Mouse (Mus musculus) E14TG2a.4 (cell line): ENCODE results near the gene Sidt2.

Experiments
- H3K27me3 ChIP-seq: 2 replicates; pipeline ENCODE4 v1.6.1; 2014; ENCODE audit warnings: low read length, control low read depth; ENCODE audit not compliant: insufficient read depth
- H3K36me3 ChIP-seq: 2 replicates; pipeline ENCODE4 v1.6.1; 2014; ENCODE audit warnings: low read length, control low read depth; ENCODE audit not compliant: insufficient read depth
- H3K4me1 ChIP-seq: replicated peaks from 2 replicates; pipeline ENCODE4 v1.6.1; 2014; ENCODE audit warnings: low read depth, low read length, control low read depth
- H3K4me3 ChIP-seq: replicated peaks from 2 replicates; pipeline ENCODE4 v1.5.1; 2014; ENCODE audit warnings: mild to moderate bottlenecking, low read length
- H3K9me3 ChIP-seq: 2 replicates; pipeline ENCODE4 v1.6.1; 2014; ENCODE audit warnings: low read length, control low read depth
- CTCF ChIP-seq: conservative IDR thresholded peaks from 2 replicates; pipeline ENCODE4 v1.5.1; 2014; ENCODE audit warnings: low read length
- NANOG ChIP-seq: IDR thresholded peaks from 2 replicates; pipeline ENCODE4 v1.6.1; 2014; ENCODE audit warnings: borderline replicate concordance, low read length, mixed read lengths
- POU5F1 ChIP-seq: IDR thresholded peaks from 2 replicates; pipeline ENCODE4 v1.6.1; 2014; ENCODE audit warnings: low read length, borderline replicate concordance

Sidt2 gene

DNA sequence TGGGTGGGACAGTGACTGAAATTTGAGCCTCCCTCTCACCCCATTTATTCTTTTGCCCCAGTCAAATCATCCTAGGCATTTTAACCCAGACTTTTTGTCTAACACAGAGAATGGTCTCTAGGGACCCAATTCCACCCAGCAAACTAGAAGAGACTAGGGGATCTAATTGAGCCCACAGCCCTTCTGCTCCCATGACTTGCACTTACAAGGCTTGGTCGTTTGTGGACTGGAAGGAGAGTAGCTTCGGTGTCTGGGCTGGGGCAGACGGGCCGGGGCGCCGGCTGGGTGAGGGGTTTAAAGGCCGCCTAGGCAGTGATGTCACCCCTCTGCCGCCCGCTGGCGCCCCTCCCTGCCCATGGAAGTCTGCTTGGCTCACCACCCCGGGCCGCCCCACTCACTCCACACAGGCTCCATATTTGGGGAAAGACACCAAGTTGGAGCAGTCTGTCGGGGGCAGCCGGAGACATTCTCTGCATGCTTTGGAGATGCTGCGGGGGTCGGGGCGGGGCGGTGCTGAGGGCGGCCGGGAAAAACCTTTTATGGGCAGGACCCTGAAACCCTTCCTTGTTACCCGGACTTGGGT lies 19.3 kb downstream of the Sidt2 start, which contains the start of gene Tagln:
Gene Tagln (minus strand): TSS at position 431 of the 583 bp plus-strand sequence.
- H3K36me3 ChIP-seq: peaks cover 30% of the 10 kb centered on the region
- peaks cover 17% of the 10 kb centered on the region for H3K4me1 ChIP-seq
- TF ChIP-seq POU5F1 (no peak), NANOG (no peak), CTCF (no peak)
- H3K27me3 ChIP-seq: peaks cover 17% of the 10 kb centered on the region
- peak within 1 kb of the TSS; percentile 70 for H3K4me3 ChIP-seq
- H3K9me3 ChIP-seq: no peaks in the 10 kb centered on the region

DNA sequence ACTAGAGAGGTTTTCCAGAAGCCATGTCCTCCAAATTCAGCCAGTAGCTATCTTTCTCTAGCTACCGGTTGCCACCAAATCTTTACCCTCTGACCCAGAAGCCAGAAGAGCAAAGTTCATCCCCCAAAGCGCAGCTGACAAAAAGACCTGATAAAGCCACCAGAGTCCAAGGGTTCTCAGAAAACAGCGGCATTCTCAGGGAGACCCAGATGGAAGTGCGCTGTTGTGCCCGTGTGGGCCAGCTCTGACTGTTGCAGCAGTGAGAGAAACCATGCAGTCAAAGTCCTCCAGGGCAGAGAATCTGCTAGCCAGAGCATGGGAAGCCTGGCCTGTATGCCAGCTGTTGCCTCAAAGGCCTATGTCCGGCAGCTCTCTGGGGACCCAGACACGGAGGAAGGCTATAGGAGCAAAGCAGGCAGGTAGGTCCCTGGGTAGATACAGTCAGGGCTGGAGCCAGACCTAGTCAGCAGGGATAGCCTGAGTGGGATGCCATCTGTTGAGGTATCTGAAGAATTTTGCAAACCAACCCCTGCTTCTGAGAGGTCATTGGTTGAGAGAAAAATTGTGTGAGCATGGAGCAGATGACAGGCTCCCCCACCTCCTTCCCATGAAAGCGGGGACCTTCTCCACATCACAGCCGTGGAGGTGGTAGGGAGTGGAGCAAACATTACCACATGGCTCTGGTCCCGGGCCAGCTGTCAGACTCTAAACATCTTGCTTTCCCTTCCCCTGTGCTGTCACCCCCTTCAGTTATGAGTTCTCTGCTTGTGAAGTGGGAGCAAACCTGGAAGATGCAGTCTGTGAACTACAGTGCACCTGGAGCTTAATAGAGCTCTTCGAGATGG lies 22.3 kb downstream of the Sidt2 start:
- TF ChIP-seq NANOG (no peak), POU5F1 (no peak), CTCF (no peak)
- Histone ChIP-seq H3K4me1 (peaks cover 17% of the 10 kb centered on the region), H3K27me3 (peaks cover 17% of the 10 kb centered on the region), H3K4me3 (no peak overlapping the region), H3K9me3 (no peaks in the 10 kb centered on the region), H3K36me3 (peaks cover 35% of the 10 kb centered on the region)

DNA sequence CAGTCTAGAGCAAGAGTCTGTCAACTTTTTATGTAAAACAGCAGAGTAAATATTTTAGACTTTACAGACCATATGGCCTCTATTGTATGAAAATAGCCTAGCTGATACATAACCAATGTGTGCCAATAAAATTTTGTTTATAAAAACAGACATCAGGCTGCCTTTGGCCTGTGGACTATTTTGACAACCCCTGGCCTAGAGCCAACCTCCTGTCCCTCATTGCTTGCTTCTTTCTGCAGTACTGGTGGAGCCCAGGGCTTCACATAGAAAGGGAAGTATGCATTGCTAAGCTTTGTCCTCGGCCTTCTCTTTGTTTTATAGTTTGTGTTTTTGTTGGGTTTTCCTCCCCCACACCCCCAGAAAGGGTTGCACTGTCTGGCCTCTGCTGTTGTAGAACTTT lies 23.1 kb downstream of the Sidt2 start:
- Histone ChIP-seq H3K9me3 (no peaks in the 10 kb centered on the region), H3K4me1 (peaks cover 19% of the 10 kb centered on the region), H3K4me3 (no peak overlapping the region), H3K36me3 (peaks cover 44% of the 10 kb centered on the region), H3K27me3 (peaks cover 17% of the 10 kb centered on the region)
- TF ChIP-seq CTCF: no peak
- no peak for TF ChIP-seq POU5F1
- no peak for TF ChIP-seq NANOG

DNA sequence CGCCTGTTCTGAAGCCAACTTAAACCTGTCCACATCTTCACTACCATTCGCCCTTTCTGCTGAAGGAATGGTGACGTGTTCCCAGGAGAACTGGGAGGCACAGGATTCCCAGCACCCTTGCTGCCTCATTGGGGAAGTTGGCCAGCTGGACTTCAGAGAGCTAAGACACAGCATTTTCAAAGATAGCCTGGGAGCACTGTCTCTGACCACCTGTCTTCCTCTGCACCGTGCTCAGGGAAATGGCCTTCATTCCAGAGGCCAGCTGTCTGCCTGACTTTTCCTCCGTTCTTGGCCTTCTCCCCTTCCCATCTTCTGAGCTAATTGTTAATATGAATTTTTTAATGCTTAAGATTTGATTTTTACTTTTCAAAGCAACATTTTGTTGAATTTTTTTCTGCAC lies 25.8 kb downstream of the Sidt2 start:
- TF ChIP-seq POU5F1: no peak
- Histone ChIP-seq H3K27me3 (no peaks in the 10 kb centered on the region), H3K36me3 (peaks cover 61% of the 10 kb centered on the region), H3K4me3 (no peak overlapping the region), H3K9me3 (no peaks in the 10 kb centered on the region), H3K4me1 (0 out of 2 replicates have a peak, but pooled peaks cover 2% of the 10 kb centered on the region)

DNA sequence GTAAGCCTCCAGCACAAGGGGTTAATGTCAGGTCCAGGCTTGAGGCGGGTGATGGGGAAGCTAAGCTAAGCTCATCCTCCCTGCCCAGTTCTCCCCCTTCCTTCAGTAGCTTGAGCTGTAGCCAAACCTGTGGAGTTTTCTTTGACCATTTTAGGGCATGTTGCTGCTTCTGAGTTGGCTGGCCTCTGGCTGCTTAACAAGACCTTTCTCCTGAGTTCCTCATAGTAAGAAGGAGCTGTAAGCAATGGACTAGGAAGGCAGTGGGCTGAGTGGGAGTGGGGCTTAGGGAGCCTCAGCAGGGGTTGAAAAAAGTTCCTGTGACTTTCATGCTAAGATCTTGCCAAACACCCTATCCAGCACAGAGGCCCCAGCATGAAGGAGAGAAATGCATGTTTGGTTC lies 35.2 kb downstream of the Sidt2 start:
- peaks cover 76% of the 10 kb centered on the region for H3K36me3 ChIP-seq
- TF ChIP-seq CTCF (no peak), POU5F1 (no peak), NANOG (no peak)
- H3K4me3 ChIP-seq: no peak overlapping the region
- no peaks in the 10 kb centered on the region for H3K27me3 ChIP-seq
- no peaks in the 10 kb centered on the region for H3K4me1 ChIP-seq
- no peaks in the 10 kb centered on the region for H3K9me3 ChIP-seq

DNA sequence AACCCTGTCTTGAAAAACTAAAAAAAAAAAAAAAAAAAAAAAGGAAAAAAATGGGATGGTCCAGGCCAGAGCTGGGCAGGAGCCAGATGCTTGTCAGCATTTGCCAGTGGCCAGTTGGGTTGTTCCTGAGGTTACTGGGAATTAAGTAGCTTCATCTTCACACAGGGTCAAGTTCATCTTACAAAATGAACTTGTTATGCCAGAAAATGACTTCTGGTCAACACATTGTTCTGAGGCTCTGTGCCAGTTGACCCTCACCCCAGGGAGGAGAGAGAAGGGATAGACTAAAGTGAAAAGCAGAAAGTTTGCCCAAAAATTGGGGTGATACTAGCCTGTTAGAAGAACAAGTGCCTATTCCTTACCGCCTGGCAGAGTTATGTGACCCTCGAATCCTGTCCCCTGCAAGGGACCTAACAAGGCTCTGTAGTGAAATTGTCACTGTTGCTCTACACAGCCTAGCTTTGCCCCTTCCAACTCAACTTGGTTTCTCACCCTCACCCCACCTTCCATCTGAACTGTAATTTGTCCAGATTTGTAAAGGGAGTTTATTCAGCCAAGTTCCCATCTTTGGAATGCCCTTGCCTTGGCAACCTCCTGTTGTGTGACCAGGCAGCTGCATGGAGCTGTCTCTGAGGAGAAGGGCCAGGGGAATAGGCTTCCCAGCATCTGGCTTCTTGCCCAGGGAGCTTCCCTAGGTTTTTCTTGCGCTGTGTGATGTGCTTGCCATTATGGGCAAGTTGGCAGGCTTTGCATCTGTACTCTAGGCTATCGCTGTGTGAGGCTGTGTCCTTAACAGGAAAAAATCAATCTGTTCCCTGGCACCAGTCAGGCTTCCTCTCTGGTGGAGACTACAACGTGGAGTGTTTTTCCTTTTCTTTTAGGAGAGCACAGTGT lies 37.8 kb downstream of the Sidt2 start:
- Histone ChIP-seq H3K4me1 (no peaks in the 10 kb centered on the region), H3K9me3 (no peaks in the 10 kb centered on the region), H3K4me3 (no peak overlapping the region), H3K36me3 (peaks cover 92% of the 10 kb centered on the region), H3K27me3 (no peaks in the 10 kb centered on the region)
- no peak for TF ChIP-seq CTCF
- TF ChIP-seq POU5F1: no peak
- TF ChIP-seq NANOG: no peak

DNA sequence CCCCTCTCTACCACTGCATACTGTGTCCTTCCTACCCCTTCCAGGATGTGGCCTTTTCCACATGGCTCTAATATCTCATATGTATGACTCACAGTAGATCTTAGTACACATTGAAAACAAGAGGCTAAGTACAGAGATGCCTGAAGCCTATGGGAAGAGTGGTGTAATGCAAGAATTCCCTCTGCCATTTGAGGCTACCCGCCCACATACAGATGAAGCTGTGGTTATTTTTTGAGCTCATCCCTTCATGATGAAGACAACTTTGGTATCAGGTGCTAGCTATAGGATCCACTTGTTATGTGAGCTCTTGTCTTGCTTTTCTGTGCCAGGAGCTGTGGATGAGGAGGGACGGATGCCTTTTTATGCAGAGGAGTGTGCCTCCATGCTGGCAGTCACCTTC lies 39.4 kb downstream of the Sidt2 start:
- Histone ChIP-seq H3K4me1 (0 out of 2 replicates have a peak, but pooled peaks cover 3% of the 10 kb centered on the region), H3K4me3 (no peak overlapping the region), H3K9me3 (no peaks in the 10 kb centered on the region), H3K27me3 (no peaks in the 10 kb centered on the region), H3K36me3 (peaks cover 96% of the 10 kb centered on the region)
- no peak for TF ChIP-seq CTCF
- no peak for TF ChIP-seq NANOG
- no peak for TF ChIP-seq POU5F1

DNA sequence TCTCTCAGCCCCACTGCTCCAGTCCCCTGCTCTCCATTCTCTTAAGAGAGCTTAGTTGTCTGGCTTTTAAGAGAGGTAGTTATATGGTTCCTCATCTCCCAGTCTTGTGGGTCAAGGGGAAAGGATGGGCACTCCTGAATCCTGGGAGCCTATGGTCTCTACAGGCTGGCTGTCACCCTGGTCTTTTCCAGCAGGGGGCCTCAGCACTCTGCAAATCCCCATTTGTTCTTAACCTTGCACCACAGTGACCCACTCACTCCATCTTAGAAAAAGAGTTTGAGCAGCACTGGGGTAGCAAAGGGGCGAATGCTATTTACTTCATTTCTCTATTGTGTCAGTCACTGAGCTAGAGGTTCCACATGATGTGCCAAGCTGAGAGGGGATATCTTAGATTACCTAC lies 43.4 kb downstream of the Sidt2 start:
- Histone ChIP-seq H3K9me3 (no peaks in the 10 kb centered on the region), H3K4me1 (peaks cover 12% of the 10 kb centered on the region), H3K36me3 (peaks cover 82% of the 10 kb centered on the region), H3K4me3 (no peak overlapping the region), H3K27me3 (no peaks in the 10 kb centered on the region)
- no peak for TF ChIP-seq POU5F1
- no peak for TF ChIP-seq NANOG
- TF ChIP-seq CTCF: peak; percentile 46
